Mouse (Mus musculus): ENCODE results near the gene Hdlbp.

Gene Hdlbp

DNA sequence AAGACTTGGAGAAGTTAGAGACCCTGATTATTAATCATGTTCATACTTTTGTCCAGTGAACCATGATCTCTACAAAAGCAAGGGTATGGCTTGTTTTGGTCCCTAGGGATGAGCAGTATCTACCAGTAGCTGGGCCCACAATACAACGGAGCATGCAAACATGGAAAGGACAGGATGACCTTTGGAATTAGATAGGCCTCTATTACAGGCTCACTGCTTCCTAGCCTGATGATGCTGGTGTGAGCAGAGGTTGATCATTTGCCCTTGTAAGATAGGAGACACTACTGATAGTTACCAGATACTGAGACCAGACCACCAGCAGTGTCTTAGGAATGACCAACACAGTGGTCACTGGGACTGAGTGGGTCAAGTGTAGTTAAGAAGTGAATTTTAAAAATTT is 39.3 kb downstream of the Hdlbp start:
- WGBS = 93% methylated on average over 1 of the region's 1 CpGs

DNA sequence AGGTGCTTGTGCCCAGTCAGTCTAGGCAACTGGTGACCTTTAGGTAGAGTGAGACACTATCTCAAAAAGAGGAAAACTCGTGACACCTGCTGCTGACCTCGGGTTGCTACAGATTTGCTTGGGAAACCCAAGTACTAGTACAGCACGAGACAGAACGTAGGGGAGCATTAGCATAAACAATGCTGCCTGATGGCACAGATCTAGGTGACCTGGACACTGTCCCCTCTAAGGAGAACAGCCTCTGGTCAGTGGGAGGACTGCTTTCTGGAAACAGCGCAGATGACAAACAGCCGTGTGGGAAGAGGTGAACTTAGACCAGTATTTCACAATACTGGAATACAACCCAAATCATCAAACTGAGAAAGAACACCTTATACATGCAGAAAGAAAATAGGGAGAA is 46.5 kb downstream of the Hdlbp start:
- WGBS = 81% methylated on average over 6 of the region's 6 CpGs

DNA sequence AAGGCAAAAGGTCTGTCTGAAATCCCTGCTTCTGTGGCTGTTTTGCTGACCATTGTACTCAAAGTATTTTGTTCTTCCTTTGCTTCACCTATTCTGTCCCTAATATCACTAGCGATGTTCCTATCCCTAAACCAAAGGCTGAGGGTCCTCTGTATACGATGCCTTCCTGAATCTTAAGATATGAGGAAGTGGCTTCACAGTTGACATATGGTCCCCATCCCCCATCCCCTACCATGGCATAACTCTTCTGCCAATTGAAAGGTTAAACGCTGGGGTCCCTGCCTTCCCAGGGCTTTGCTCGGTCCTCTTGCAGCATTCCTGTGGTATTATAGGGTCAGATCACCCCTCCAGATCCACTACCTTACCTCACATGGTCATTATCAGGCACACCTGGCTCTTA is 75.2 kb downstream of the Hdlbp start:
- 84% methylated on average over 4 of the region's 4 CpGs for WGBS

DNA sequence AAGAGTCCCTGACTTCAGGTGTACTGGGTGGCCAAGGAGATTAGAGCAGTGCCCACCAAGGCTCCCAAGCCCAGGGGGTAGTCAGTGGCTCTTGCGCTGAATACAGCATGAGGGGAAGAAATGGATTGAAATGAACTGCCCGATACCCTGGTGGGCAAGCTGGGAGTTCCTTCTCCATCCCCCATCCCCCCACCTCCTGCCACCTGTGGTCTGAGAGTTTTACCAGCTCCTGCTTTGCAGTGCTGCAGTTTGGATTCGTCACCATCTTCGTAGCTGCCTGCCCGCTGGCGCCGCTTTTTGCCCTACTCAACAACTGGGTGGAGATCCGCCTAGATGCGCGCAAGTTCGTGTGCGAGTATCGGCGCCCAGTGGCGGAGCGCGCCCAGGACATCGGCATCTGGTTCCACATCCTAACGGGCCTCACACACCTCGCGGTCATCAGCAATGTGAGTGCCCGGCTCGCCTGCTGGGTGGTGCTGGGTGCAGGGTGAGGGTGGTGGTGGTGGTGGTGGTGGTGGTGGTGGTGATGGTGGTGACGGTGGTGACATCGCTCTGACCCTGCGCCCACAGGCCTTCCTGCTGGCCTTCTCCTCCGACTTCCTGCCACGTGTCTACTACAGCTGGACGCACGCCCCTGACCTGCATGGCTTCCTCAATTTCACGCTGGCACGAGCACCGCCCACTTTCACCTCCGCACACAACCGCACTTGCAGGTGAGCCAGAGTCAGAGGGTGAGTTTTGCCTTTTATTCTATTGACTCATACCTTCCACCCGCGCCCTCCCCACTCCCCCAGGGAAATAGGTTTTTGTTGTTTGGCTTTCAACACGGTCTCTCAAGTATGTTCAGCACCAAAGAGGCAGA is 77.2 kb downstream of the Hdlbp start:
- 25% methylated on average over 38 of the region's 38 CpGs for WGBS

DNA sequence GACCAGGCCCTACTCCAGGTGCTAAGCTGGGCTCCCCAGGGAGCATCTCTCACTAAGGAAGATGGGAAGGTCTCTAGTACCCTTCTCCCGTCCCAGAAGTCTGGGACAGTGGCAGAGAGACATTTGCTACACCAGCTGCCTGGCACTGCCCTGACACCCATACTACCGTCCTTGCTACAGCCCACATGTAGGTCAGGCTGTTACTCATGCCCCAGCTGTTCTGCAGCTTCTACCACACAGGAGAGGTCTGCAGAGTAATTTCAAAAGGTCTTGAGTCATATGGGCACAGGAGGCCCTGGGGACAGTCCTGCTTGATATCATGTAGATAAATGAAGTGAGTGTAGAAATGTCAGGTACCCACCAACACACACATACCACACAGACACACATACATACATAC is 89.7 kb downstream of the Hdlbp start:
- 76% methylated on average over 2 of the region's 2 CpGs for WGBS

DNA sequence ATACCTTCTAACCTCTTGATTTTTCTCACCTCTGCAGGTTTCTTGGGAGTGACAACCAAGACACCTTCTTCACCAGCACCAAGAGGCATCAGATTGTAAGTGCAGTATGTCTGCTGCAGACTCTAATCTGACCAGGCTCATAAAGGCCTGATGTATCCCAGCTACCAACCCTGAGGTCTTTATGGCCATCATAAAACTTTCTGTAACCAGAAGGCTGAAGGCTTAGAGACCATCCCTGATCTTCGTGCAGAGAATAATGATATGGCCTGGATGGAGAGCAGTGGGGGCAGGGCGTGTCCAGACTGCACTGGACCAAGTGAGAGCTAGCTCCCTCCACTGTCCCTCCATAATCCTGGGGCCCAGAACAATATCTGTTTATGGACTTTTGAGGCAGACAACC is 91.4 kb downstream of the Hdlbp start:
- WGBS = 92% methylated on average over 2 of the region's 2 CpGs

DNA sequence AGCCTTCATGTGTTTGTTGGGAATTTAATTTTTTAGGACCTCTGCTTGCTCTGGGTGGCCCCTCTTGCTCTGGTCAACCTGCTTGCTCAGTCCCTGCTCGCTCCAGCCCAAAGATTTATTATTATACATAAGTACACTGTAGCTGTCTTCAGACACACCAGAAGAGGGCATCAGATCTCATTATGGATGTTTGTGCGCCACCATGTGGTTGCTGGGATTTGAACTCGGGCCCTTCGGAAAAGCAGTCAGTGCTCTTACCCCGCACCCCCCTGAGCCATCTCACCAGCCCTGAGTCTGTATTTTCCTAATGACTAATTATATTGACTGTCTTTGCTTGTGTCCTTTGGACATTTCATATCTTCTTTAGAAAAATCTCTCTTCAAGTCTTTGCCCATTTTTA is 99.5 kb downstream of the Hdlbp start:
- WGBS = 81% methylated on average over 5 of the region's 5 CpGs

DNA sequence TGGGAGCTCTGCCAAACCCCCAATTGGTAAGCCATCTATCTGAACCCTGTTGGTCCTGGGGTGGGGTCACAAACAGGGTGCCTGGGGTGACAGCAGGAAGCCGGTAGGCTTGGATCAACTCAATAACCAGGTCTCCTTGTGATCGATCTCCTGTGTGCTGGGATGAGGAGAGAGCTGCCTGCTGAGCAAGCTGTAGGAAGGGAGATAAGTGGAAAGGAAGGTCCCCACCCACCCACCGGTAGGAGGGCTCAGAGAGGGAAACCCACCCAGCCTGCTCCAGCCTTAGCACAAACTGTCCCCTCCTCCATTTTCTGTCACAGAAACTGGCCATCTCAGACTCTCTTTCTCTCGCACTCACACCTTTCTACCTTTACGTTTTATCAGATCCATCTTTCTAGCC is 101.3 kb downstream of the Hdlbp start:
- WGBS = 77% methylated on average over 5 of the region's 5 CpGs

DNA sequence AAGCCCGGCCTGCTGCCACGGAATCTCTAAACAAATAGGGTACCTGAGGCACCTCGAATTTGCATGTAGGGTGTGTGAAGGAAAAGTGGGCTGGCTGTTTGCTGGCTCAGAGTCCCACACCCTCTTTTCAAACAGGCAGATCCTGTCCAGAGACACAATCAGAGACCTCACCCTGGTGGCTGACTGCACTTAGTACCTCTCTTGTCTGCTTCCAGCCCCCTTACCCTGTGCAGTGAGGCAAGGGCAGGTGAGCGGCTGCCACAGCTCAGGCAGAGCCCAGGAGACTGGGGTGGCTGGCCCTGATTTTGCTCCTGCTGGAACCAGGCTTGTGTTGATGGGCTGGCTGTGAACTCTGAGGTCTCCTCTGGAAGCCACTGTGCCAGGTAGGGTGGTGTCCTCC is 105.0 kb downstream of the Hdlbp start, which contains the start of gene Ano7:
TSS of gene Ano7 (plus strand) at position 266 of the 400 bp plus-strand sequence.
- 91% methylated on average over 4 of the region's 4 CpGs for WGBS

DNA sequence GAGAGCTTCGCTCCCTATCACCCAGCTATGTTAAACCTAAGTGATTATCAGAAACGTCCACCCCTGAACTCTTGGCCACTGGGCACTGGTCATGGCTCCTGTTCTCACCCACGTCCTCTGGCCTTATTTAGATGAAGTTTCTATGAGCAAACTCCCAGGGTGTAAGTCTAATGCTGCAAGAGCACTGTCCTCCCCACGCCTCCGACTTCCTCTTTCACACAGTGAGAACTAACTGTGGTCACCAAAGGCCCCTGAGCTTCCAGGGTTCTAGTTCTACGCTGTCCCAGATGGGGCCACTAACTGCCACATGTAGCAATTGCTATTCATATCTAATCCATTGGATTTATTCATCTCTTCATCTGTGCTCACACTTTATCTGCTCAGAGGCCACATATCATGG is 113.0 kb downstream of the Hdlbp start:
- WGBS = 94% methylated on average over 6 of the region's 6 CpGs

DNA sequence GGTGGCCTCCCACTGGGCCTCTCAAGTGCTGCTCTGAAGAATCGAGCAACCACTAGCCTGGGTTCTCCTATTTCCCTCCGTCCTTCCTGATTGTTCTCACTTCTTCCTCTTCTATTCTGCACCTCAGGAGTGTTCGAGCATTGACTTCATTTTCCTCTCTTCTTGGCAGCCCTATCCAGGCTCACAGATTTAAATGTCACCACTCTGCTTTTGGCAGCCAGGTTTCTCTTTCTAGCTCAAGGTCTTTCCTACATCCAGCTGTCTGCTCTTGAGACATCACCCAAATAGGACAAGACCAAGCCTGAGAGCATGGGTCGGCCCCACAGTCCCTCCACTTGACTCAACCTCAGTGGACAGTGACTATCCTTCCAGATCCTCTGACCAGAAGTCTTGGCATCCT is 116.0 kb downstream of the Hdlbp start:
- 58% methylated on average over 4 of the region's 4 CpGs for WGBS
